Mouse (Mus musculus) thymus, postnatal 25 days (tissue): ENCODE results near the gene Mbnl2.

ENCODE experiments used
- DNase-seq: peaks from one replicate; pipeline ENCODE4 v3.0.0; 2022

Gene Mbnl2

DNA sequence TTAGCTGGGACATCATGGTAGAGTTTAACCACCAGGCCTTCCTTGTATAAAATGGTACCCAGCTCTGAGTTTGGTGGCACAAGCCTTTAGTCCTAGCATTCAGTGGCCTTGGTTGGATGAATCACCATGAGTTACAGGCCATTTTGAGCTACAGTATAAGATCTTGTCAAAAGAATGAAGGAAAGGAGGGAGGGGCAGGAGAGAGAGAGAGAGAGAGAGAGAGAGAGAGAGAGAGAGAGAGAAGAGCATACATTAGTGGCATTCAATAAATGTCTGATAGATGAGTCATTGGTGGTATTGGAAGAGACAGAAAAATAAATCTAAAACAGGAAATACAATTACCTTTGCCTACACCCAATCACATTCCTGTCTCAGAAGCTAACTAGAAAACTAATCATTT is 165.2 kb downstream of the Mbnl2 start:
- DNase-seq = no peak

DNA sequence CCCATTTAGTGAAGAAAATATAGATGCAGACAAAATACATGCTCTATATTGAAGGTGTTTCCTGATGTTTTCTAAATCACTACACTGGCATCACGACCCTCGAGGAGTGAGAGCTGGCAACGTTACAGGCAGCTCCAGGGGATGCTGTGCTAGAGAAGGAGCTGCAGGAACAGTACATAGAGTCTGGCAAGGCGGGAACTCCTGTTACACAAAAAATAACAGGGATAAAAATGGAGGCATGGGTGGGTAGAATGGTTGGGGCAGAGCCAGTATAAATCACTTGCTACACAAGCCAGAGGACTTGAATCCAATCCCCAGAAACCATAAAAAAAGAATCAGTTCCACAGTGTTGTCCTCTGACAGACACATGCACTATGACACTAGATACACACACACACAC is 165.8 kb downstream of the Mbnl2 start:
- DNase-seq = no peak

DNA sequence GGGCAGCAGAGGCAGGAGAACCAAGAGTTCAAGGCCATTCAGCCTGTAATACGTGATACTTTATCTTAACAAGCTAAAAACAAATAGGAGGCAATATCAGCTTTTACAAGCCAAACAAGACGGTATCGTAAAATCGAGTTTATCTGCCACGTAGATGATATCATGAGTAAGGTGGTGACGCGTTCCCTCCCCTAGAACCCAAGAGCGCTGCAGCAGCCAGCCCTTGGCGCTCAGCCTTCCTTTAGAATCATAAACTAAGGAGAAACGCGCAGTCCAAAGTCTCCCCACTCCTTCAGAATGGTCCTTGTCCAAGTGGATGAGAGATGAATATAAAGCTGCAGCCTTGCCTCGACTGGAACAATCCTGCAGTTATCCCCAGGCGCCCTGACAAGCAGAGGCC is 166.4 kb downstream of the Mbnl2 start:
- no peak for DNase-seq

DNA sequence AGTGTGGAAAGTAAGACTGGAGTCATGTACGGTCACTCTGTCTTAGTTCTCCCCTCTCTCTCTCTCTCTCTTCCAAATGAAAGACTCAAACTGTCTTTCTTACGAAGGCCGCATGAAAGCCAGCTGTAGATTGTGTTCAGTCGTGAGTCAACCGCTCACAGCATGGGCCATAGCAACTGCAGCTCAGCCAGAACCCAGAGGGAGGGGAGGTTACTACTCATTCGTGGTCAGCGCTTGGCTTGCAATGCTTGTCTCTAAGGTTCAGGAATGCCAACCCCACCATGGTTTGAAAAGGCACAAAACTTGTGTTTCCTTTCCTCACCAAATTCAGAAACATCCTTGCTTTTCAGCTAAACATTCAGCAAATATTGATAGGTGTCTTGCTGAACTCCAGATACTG is 178.8 kb downstream of the Mbnl2 start:
- no peak for DNase-seq

DNA sequence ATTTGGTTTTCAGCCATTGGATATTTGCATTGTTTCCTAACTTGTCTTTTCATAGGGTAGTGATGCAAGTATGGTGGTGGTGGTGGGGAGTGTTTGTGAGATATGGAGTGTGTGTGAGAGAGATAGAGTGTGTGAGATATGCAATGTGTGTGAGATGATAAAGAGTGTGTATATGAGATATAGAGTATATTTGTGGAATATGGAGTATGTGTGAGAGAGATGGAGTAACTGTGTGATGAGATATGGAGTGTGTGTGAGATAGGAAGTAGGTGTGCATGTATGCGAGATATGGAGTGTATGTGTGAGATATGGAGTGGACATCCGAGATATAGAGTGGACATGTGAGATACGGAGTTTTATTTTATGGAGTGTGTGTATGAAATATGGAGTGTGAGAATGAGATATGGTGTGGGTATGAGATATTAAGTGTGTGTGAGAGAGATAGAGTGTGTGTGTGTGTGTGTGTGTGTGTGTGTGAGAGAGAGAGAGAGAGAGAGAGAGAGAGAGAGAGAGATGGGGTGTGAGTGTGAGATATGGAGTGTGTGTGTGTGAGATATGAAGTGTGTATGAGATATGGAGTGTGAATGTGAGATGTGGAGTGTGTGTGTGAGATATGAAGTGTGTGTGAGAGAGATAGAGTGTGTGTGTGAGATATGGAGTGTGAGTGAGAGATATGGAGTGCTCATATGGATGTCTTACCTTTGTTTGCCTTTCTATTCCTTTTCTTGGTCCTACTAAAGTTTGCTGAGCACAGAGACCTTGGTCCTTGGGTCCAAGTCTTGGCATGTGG is 188.7 kb downstream of the Mbnl2 start:
- no peak for DNase-seq

DNA sequence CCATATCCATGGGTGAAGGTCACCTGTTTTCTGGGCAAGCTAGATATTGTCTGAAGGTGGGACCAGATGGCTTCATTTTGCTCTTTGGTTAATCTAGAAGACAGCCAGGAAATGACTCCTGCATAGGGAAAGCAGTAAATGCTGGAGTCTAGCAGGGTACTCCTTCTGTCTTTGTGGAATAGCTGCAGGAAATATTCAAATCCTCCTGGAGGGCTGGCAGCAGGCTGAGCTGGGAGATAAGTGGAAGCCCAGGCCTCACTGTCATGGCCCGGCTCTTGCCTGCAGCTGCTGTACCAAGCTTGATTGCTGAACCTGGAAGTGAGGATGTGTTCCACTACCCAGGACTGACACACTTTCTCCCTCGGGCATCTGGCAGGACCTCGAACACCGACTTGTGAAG is 191.3 kb downstream of the Mbnl2 start:
- no peak for DNase-seq

DNA sequence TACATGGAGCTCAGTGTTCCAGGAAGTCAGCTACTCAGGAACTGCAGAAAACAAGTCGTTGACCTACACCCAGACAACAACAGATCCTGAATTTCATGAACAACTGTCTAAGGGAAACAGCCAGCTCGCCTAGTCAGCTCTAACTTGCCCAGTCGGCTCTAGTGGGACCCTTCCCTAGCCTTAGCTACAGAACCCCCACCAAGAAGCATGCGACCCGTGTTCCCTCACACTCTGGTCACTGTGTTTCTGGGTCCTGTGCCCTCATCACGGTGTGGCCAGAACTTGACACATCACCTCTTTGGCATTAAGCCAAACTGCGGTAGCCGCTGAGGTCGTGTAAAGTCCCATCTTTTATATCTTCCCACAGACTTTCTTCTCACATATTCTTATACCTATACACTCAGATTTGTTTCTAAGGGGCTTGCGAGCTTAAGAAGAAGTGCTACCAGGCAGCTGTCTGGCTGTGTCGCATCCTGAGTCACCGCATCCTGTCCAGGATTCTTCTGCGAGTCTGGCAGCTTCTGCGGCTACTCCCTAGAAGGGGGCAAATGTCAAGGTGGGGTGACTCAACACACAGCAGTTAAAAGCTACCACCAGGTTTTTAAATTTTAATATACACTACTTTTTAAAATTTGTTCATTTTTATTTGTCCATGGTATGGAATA is 193.8 kb downstream of the Mbnl2 start:
- DNase-seq = no peak

DNA sequence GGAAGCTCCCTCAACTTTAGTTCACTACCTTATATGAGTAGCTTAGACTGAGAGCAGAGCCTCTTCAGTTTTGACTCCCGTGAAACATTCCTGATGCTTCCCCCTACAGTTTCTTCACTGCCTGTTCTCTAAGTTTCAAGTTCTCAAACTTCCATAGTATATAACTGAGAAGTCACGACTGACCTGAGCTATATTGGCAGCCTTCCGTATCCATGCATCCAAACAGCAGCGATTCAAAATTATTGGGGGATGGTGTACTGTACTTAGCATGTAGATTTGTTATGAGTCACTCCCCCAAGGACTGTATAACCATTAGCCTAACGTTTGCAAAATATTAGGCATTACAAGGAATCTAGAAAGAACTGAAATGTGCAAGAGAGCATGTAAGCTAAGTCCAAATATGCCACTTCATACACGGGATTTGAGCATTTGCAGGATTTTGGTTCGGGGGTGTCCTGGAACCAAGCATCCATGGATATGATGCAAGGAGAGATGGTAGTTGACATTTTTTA is 200.8 kb downstream of the Mbnl2 start:
- no peak for DNase-seq

DNA sequence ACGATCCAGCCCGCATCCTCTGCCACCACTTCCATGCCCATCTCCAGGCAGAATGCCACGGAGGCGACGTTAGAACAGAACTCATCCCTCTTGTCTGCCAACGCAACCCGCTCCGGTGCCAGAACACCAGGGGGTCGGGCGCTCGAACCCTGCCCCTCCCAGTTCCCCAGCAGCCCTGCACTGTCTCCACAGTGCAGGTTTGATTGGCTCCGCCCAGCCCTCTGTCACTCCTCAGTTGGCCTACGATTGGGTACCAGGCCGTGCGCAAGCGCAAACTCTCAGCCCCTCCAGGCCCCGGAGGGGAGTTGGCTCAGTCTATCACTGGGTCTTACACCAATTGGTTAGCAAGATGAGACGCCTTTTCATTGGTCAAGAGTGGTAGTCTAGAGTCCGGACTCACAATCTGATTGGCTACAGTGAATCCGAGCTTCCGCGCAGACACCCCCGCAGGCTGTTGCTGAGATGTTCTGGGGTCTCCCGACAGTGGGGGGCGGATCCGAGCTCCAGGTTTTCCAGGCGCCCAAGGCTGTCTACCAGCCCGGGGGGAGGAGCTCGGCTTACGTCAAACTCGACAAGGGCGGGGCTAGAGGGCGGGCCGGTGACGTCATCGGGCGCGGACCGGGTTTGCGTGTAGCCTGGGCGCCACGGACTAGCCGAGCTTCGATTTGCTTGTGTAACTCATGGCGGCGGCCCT is 202.0 kb downstream of the Mbnl2 start:
- peak; percentile 97 for DNase-seq

DNA sequence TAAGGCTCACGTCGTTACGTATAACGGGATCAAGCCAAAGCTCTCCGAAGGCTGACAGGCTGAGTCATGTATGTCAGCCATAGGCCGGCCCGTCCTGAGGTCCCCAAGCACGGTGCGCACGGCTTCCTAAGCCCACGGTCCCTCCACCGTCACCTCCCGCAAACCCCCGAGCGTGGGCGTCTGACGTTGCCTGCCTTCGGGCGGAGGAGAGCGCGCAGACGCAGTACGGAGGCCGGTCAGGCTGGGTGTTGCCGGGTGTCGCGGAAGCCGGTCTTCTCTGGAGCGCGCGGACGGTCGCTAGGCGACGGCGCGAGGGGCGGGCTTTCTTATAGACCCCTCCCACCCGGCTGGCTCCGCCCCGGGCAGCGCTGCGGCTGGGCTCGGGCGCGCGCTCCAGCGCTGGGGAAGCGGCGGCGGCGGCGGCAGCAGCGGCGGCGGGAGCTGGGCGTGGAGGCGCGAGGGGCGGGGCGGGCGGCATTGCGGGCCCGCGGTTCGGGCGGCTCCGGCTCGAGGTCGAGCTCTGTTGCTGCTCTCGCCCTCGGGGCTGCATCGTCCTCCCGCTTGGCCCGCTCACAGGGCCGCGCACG is 202.6 kb downstream of the Mbnl2 start, which contains the start of gene Rap2a:
Rap2a (plus strand) TSS at position 463 of the 587 bp plus-strand sequence.
- peak; percentile 95 for DNase-seq

DNA sequence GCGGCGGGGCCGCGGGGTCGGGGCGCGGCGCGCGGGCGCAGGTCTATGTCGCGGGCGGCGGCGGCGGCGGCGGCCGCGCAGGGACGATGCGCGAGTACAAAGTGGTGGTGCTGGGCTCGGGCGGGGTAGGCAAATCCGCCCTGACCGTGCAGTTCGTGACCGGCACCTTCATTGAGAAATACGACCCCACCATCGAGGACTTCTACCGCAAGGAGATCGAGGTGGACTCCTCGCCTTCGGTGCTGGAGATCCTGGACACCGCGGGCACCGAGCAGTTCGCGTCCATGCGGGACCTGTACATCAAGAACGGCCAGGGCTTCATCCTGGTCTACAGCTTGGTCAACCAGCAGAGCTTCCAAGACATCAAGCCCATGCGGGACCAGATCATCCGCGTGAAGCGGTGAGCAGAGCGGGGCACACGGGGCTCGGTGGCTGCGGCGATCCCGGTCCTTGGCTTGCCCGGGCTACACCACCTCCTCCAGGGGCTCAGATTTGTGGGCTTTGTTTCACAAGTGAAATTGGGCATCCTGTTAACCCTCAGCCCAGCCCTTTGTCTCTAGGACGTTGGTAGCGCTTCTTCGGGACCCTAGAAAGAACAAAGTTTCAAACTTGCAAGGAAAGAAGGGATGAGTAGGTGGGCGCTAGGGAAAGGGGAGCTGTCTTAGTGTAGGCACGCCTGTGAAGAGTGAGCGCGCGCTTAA is 203.3 kb downstream of the Mbnl2 start:
- DNase-seq = peak; percentile 43

DNA sequence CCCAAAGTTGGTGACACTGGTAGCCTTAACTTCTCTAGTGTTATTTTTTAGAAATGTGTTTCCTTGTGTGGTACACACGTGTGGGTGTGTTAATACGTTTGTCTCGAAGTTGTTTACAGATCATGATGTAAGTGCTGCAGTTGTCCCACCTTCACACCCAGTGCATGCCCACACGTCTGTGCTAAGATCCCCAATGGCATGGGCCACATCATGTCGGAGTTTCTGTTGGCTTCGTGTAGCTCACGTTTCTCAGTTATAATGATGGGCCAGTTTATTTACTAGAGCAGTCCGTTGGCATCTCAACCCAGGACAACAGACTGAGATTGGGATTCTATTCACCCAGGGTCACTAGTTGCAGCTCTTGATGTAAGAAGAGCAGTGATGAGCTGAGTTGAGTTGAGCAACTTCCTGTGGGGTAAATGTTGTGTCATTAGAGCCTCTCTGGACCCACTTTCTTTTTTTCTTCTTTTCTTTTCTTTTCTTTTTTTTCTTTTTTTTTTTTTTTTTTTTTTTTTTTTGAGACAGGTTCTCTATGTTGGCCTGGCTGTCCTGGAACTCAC is 205.0 kb downstream of the Mbnl2 start:
- DNase-seq = no peak

DNA sequence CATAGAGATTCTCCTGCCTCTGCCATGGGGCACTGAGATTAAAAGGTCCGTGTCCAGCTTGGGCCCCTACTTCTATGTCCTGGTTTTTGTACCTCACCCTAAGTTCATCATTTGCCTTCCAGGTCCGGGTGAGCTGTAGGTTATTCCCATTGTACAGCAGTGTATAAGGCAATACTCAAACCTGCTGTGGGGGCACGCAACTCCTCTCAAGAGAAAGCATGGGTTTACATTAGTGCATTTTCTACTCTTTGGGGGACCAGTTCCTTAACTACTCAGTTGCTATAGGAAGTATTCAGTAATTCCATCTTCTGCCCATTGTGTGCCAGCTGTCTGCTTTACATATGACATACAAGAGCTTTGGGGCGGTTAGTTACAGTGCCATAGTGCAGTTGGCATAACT is 205.5 kb downstream of the Mbnl2 start:
- no peak for DNase-seq
